Mouse (Mus musculus) hindbrain, embryonic 10.5 days (tissue): ENCODE measurements around the gene Gm20458. TPM values are rescaled to one million over a fixed set of nuclear protein-coding genes. Genes with fewer than 3 reads are reported as not detected.

Experiments
- polyA plus RNA-seq: library from polyadenylated mRNA; unstranded; fragments of >200 nt; fragmentation: Nextera tagmentation; extraction: Ambion mirVana; gene quantifications from 2 replicates; pipeline ENCODE4 v1.2.1, GENCODE M21; 2016

Gm20458 gene
- polyA plus RNA-seq, 1 experiment from 2014 or later: 4.4 TPM

Other genes with a start within 250 kb of the Gm20458 start
- not detected in 2 replicates for gene Wfdc15b, start 239.3 kb upstream of the Gm20458 start, polyA plus RNA-seq
- not detected in 2 replicates for gene Svs2, start 222.5 kb upstream of the Gm20458 start, polyA plus RNA-seq
- gene Svs3b, start 204.3 kb upstream of the Gm20458 start, polyA plus RNA-seq: not detected in 2 replicates
- gene Svs4, start 182.5 kb upstream of the Gm20458 start, polyA plus RNA-seq: not detected in 2 replicates
- gene Svs3a, start 171.7 kb upstream of the Gm20458 start, polyA plus RNA-seq: not detected in 2 replicates
- not detected in 2 replicates for gene Svs6, start 144.2 kb upstream of the Gm20458 start, polyA plus RNA-seq
- gene Svs5, start 128.2 kb upstream of the Gm20458 start, polyA plus RNA-seq: not detected in 2 replicates
- gene Slpi, start 71.9 kb upstream of the Gm20458 start, polyA plus RNA-seq: 0.31 TPM in 1 of 2 replicates, not detected in the other
- 0.02 TPM in 1 of 2 replicates, not detected in the other for gene Rbpjl, start 57.8 kb upstream of the Gm20458 start, polyA plus RNA-seq
- gene Matn4, start 55.8 kb upstream of the Gm20458 start, polyA plus RNA-seq: 0.35 and 0.72 TPM in 2 replicates
- gene Sdc4, start 17.1 kb upstream of the Gm20458 start, polyA plus RNA-seq: 14.8 and 18.0 TPM in 2 replicates
- 61.5 and 76.4 TPM in 2 replicates for gene Sys1, start 4.0 kb upstream of the Gm20458 start, polyA plus RNA-seq
- not detected in 2 replicates for gene Trp53tg5, start 12.8 kb downstream of the Gm20458 start, polyA plus RNA-seq
- gene Dbndd2, start 25.1 kb downstream of the Gm20458 start, polyA plus RNA-seq: 1.9 and 3.3 TPM in 2 replicates
- 39.7 and 48.8 TPM in 2 replicates for gene Pigt, start 36.6 kb downstream of the Gm20458 start, polyA plus RNA-seq
- gene Wfdc2, start 101.4 kb downstream of the Gm20458 start, polyA plus RNA-seq: 27.6 and 64.4 TPM in 2 replicates
- not detected in 2 replicates for gene Spint3, start 112.5 kb downstream of the Gm20458 start, polyA plus RNA-seq
- gene Wfdc6a, start 124.5 kb downstream of the Gm20458 start, polyA plus RNA-seq: not detected in 2 replicates
- not detected in 2 replicates for gene Eppin, start 132.6 kb downstream of the Gm20458 start, polyA plus RNA-seq
- not detected in 2 replicates for gene Wfdc6b, start 152.6 kb downstream of the Gm20458 start, polyA plus RNA-seq
- not detected in 2 replicates for gene Wfdc8, start 152.7 kb downstream of the Gm20458 start, polyA plus RNA-seq
- gene Wfdc16, start 177.8 kb downstream of the Gm20458 start, polyA plus RNA-seq: not detected in 2 replicates
- 0.51 TPM in 1 of 2 replicates, not detected in the other for gene Wfdc10, start 195.1 kb downstream of the Gm20458 start, polyA plus RNA-seq
- not detected in 2 replicates for gene Wfdc9, start 195.6 kb downstream of the Gm20458 start, polyA plus RNA-seq
- not detected in 2 replicates for gene Wfdc11, start 213.1 kb downstream of the Gm20458 start, polyA plus RNA-seq
- gene Wfdc13, start 224.1 kb downstream of the Gm20458 start, polyA plus RNA-seq: 0.15 TPM in 1 of 2 replicates, not detected in the other
- not detected in 2 replicates for gene Spint4, start 237.5 kb downstream of the Gm20458 start, polyA plus RNA-seq